Mouse (Mus musculus): ENCODE data around the gene Fgfr2. TPM values are rescaled to one million over a fixed set of nuclear protein-coding genes. Genes with fewer than 3 reads are reported as not detected.
"Not testable (repeated sequence)": the region's sequence is repeated elsewhere in the genome, so short reads cannot be mapped to it uniquely, and the experiment has no call there.

The Fgfr2 gene
- total RNA-seq, 2 experiments from 2014 or later: 28.8 to 29.4 TPM

- intact Hi-C loops (cut with DNase I): no loop called here
- no peak for DNase-seq (ENCODE audit: extremely low spot score in 1 of 2, low spot score in 2 of 2)
Measured at GRCm38 (mm10) chr7:130558592-130558991, 2564.6 kb downstream of the Fgfr2 start.

GRCm38 (mm10) chr7:130555597-130555996 lies 2567.6 kb downstream of the Fgfr2 start:
- intact Hi-C loops (cut with DNase I): no loop called here
- DNase-seq (ENCODE audit: extremely low spot score in 1 of 2, low spot score in 2 of 2): no peak

DNA sequence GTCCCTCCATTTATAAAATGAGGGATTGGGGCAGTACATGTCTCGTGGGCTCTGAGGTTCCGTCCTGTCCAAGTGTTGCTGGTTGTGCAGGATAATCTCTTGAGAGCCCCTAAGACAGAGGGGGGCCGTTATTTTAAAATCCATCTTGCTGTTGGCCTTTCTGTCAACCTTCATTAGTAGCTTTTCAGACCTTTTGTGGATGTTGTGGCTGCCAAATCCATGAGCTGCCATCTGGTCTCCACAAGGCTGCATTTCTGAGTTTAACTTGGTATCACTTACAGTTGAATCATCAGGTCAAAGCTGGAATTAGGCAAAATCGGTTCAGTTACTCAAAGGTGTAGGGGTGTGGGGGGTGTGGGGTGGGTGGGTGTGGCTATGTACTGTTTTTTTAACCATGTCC lies 2569.8 kb downstream of the Fgfr2 start:
- DNase-seq (ENCODE audit: extremely low spot score in 1 of 2, low spot score in 2 of 2): no peak
- intact Hi-C loops (cut with DNase I): no loop called here

- intact Hi-C loops (cut with DNase I): no loop called here
- no peak for DNase-seq (ENCODE audit: extremely low spot score in 1 of 2, low spot score in 2 of 2)
Measured at GRCm38 (mm10) chr7:130552780-130553179, 2570.4 kb downstream of the Fgfr2 start.

- no peak for DNase-seq (ENCODE audit: extremely low spot score in 1 of 2, low spot score in 2 of 2)
- intact Hi-C loops (cut with DNase I): no loop called here
Measured at GRCm38 (mm10) chr7:130547635-130548175, 2575.4 kb downstream of the Fgfr2 start.

GRCm38 (mm10) chr7:130546791-130547484 lies 2576.2 kb downstream of the Fgfr2 start:
- peak; percentile 85 to 94 for DNase-seq (ENCODE audit: extremely low spot score in 1 of 2, low spot score in 2 of 2)
- intact Hi-C loops (cut with DNase I): no loop called here

GRCm38 (mm10) chr7:130546421-130546790 lies 2576.7 kb downstream of the Fgfr2 start:
- DNase-seq (ENCODE audit: extremely low spot score in 1 of 2, low spot score in 2 of 2): no peak
- intact Hi-C loops (cut with DNase I): no loop called here

DNA sequence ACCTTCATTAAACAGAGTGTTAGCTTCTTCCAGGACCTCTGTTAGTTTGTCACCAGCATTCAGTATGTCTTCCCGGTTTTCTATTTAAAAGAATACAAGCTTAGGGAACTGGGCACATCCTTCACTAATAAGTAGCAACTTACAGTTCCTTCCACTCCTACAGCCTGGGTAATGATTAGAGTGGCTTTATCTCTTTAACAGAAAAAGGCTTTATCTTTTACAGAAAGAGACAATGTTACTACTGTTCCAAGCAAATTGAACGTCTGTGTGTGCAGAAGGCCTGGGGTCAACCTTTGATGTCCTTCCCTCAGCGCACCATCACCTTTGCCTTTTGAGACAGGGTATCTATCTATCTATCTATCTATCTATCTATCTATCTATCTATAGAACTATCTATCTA lies 2577.3 kb downstream of the Fgfr2 start:
- no peak for DNase-seq (ENCODE audit: extremely low spot score in 1 of 2, low spot score in 2 of 2)
- intact Hi-C loops (cut with DNase I): no loop called here

DNA sequence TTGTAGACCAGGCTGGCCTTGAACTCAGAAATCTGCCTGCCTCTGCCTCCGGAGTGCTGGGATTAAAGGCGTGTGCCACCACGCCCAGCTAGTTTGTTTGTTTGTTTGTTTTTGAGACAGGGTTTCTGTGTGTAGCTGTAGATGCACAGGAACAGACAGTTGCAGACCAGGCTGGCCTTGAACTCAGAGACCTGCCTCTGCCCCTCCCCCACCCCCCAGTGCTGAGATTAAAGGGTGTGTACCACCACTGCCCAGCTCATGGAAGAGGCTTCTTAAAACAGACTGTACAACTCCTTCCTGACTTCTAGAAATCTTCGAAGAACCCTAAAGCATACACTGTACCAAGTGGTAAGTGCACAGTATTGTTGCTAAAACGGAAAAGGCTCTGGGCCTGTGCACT lies 2577.7 kb downstream of the Fgfr2 start:
- intact Hi-C loops (cut with DNase I): no loop called here
- no peak for DNase-seq (ENCODE audit: extremely low spot score in 1 of 2, low spot score in 2 of 2)

DNA sequence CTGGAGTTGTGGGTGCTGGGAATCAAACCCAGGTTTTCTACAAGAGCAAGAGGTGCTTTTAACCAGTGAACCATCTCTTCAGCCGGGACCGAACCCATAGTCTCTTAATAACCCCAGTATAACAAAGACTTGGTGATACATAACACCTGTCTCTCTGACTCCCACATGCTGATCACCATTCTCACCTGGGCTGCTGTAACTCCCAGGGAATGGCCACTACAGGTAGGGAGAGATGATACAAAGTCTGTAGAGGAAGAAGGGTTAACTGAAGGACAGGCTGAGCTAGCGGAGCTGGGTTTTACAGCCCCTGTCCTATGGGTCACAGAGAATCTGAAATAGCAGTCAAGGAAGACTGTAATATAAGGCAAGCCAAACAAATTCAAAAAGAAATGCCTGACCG lies 2580.0 kb downstream of the Fgfr2 start:
- intact Hi-C loops (cut with DNase I): no loop called here
- DNase-seq (ENCODE audit: extremely low spot score in 1 of 2, low spot score in 2 of 2): no peak

DNA sequence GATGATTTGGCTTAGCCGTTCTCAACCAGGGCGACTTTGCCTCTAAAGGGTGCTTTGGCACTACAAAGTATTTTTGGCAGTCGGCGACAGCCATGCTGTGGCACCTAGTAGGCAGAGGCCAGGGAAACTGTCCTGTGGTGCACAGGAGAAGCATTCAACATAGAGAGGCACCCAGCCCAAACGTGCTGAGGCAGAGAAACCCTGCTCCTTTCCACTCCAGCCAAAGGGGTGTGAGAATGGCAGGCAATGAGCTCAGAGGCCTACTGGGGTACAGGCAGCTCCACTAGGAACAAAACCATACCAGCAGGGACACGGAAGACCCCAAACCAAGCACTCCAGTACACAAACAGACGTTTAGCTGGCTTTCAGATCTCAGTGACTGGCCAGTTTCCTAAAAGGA lies 2583.0 kb downstream of the Fgfr2 start:
- DNase-seq (ENCODE audit: extremely low spot score in 1 of 2, low spot score in 2 of 2): no peak
- intact Hi-C loops (cut with DNase I): no loop called here

DNA sequence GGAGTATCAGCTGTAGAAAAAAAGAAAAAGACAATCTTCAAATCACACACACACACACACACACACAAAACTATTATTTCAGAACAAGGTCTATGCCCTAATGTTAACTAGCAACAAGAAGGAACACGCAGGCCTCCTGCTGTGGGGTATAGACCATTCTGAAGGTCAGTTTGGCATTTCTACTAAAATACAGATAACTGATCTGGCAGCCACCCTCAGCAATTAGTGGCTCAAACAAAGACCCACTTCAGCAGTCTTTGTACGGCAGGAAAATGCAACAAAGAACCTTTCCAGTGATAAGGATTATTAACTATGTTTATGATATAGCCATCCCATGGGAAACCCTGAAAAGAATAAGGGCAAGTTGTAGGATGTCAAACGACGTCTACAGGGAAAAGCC lies 2586.1 kb downstream of the Fgfr2 start:
- DNase-seq (ENCODE audit: extremely low spot score in 1 of 2, low spot score in 2 of 2): no peak
- intact Hi-C loops (cut with DNase I): loop anchor here (10.0 kb wide), 1 partner anchor 378 kb away; no protein-coding TSS in a partner anchor

GRCm38 (mm10) chr7:130535174-130535573 lies 2588.0 kb downstream of the Fgfr2 start:
- intact Hi-C loops (cut with DNase I): loop anchor here (10.0 kb wide), 1 partner anchor 380 kb away; no protein-coding TSS in a partner anchor
- DNase-seq (ENCODE audit: extremely low spot score in 1 of 2, low spot score in 2 of 2): no peak

- DNase-seq (ENCODE audit: extremely low spot score in 1 of 2, low spot score in 2 of 2): peak; percentile 81 to 88
Measured at GRCm38 (mm10) chr7:130533316-130534260, 2589.6 kb downstream of the Fgfr2 start.

DNA sequence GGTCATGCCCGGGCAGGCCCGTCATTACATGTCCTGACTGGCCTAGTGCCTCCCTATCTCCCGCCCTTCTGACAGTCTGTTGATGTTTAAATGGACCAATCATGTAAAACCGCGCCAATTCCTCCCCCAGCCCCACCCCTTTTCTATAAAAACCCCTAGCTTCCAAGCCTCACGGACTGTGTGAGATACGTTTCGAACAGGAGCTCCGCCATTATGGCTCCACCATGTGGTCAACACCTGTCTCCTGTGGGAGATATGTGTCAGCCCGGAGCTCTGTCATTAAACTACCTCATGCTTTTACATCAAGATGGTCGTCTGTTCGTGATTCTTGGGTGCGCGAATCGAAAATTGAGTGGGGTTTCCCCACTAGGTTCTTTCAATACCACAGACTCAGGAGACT lies 2592.0 kb downstream of the Fgfr2 start:
- not testable (repeated sequence) for DNase-seq (ENCODE audit: extremely low spot score in 1 of 2, low spot score in 2 of 2)
- intact Hi-C loops (cut with DNase I): loop anchor here (5.0 to 10.0 kb wide), 2 partner anchors 231 to 384 kb away; no protein-coding TSS in a partner anchor

More at GRCm38 (mm10) chr7:130533316-130534260, 2589.6 kb downstream of the Fgfr2 start:
- intact Hi-C loops (cut with DNase I): loop anchor here (5.0 to 10.0 kb wide), 2 partner anchors 229 to 381 kb away; no protein-coding TSS in a partner anchor

GRCm38 (mm10) chr7:130527306-130527705 lies 2595.8 kb downstream of the Fgfr2 start:
- intact Hi-C loops (cut with DNase I): no loop called here
- DNase-seq (ENCODE audit: extremely low spot score in 1 of 2, low spot score in 2 of 2): no peak

- intact Hi-C loops (cut with DNase I): no loop called here
- DNase-seq (ENCODE audit: extremely low spot score in 1 of 2, low spot score in 2 of 2): no peak
Measured at GRCm38 (mm10) chr7:130523451-130523850, 2599.7 kb downstream of the Fgfr2 start.

- intact Hi-C loops (cut with DNase I): no loop called here
- DNase-seq (ENCODE audit: extremely low spot score in 1 of 2, low spot score in 2 of 2): peak in 1 of 2 experiments; percentile 39
Measured at GRCm38 (mm10) chr7:130520812-130521422, 2602.2 kb downstream of the Fgfr2 start.

DNA sequence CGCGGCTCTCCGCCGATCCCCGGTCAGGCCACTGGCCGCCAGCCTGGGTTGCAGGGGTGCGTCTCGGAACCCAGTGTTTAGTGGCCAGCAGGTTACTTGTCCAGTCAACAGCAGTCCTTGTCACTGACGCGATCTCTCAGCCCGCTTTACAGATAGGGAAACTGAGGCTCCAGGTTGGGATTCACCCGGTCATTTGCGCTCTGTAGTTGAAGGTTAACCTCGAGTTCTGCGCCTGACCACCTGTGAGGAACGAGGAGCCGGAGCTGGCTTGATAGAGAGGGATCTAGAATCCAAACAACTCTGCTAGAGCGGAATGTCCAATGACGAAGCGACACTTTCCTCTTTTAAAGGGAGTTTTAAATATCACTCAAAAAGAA lies 2603.1 kb downstream of the Fgfr2 start, which contains the start of gene Ate1:
TSS of gene Ate1 (minus strand) at position 321 of the 377 bp plus-strand sequence.
- intact Hi-C loops (cut with DNase I): no loop called here
- peak in 1 of 2 experiments; percentile 40 for DNase-seq (ENCODE audit: extremely low spot score in 1 of 2, low spot score in 2 of 2)
